Mouse (Mus musculus) E14TG2a.4 (cell line): ENCODE data around the gene Ctsz.

Experiments
- H3K27me3 ChIP-seq: 2 replicates; pipeline ENCODE4 v1.6.1; 2014; ENCODE audit warnings: low read length, control low read depth; ENCODE audit not compliant: insufficient read depth
- H3K36me3 ChIP-seq: 2 replicates; pipeline ENCODE4 v1.6.1; 2014; ENCODE audit warnings: low read length, control low read depth; ENCODE audit not compliant: insufficient read depth
- H3K4me1 ChIP-seq: replicated peaks from 2 replicates; pipeline ENCODE4 v1.6.1; 2014; ENCODE audit warnings: low read depth, low read length, control low read depth
- H3K4me3 ChIP-seq: replicated peaks from 2 replicates; pipeline ENCODE4 v1.5.1; 2014; ENCODE audit warnings: mild to moderate bottlenecking, low read length
- H3K9me3 ChIP-seq: 2 replicates; pipeline ENCODE4 v1.6.1; 2014; ENCODE audit warnings: low read length, control low read depth
- CTCF ChIP-seq: conservative IDR thresholded peaks from 2 replicates; pipeline ENCODE4 v1.5.1; 2014; ENCODE audit warnings: low read length
- NANOG ChIP-seq: IDR thresholded peaks from 2 replicates; pipeline ENCODE4 v1.6.1; 2014; ENCODE audit warnings: borderline replicate concordance, low read length, mixed read lengths
- POU5F1 ChIP-seq: IDR thresholded peaks from 2 replicates; pipeline ENCODE4 v1.6.1; 2014; ENCODE audit warnings: low read length, borderline replicate concordance

Gene Ctsz

DNA sequence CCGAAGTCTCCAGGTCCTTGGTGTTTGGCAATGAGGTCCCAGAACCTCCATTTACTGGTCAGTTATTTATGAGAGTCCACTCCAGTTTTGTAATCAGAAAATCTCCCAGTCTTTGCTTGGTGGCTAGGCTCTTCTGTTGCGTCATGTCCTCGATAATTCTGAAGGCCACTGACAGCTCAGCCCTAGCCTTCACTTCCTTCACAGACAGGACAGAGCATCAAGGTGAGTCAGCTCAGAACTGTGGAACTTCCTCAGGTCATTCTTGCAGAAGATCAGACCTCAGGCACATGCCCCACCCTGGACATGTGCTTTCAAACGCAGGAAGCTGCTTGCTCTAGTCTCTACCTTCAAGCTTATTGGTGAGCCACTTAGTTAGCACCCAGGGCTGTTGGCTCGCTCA lies 45.5 kb downstream of the Ctsz start:
- Histone ChIP-seq H3K4me1 (no peaks in the 10 kb centered on the region), H3K4me3 (no peak overlapping the region), H3K36me3 (no peaks in the 10 kb centered on the region), H3K27me3 (0 out of 2 replicates have a peak, but pooled peaks cover 6% of the 10 kb centered on the region), H3K9me3 (peaks cover 5% of the 10 kb centered on the region)
- no peak for TF ChIP-seq CTCF
- TF ChIP-seq POU5F1: no peak
- TF ChIP-seq NANOG: no peak

DNA sequence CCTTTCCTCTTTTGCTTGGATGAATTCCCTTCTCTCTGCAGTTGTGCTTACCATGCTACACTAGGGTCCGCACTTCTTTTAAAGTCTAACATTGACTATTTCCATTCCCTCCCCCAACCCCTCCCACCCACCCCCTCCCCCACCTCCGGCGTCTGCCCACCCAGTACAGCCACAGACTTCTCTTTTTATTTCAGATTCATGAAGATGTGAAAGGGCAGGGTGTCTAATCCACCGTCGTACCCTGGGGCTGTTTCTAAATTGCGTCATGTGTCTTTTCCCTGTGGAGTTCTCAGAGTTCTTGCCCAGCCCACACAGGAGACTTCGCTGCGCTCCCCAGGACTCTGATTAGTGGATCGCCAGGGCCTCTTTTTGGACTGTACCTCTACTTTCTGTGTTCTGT lies 46.3 kb downstream of the Ctsz start:
- H3K36me3 ChIP-seq: no peaks in the 10 kb centered on the region
- no peaks in the 10 kb centered on the region for H3K4me1 ChIP-seq
- no peak for TF ChIP-seq CTCF
- TF ChIP-seq POU5F1: no peak
- TF ChIP-seq NANOG: no peak
- H3K27me3 ChIP-seq: 0 out of 2 replicates have a peak, but pooled peaks cover 6% of the 10 kb centered on the region
- no peak overlapping the region for H3K4me3 ChIP-seq
- peaks cover 5% of the 10 kb centered on the region for H3K9me3 ChIP-seq

DNA sequence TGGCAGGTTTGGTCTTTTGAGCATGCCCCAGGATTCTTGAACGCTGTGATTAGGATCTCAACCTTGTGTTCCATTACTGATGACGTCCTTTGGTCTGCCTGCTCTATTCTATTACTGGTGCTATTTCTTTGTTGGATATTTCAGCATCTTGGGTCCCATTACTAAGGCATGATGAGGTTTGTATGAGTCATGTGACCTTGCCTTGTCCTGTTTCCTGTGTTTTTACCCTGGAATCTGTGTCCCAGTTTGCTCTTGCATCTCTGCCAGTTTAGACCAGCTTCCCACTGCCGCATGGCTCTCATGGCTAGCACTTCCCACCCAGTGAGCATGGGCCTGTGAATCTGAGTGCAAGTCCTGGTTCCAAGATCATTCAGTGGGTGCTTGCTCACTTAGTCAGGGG lies 46.9 kb downstream of the Ctsz start:
- no peak overlapping the region for H3K4me3 ChIP-seq
- no peak for TF ChIP-seq NANOG
- no peaks in the 10 kb centered on the region for H3K4me1 ChIP-seq
- no peaks in the 10 kb centered on the region for H3K36me3 ChIP-seq
- H3K27me3 ChIP-seq: 0 out of 2 replicates have a peak, but pooled peaks cover 6% of the 10 kb centered on the region
- peaks cover 5% of the 10 kb centered on the region for H3K9me3 ChIP-seq

DNA sequence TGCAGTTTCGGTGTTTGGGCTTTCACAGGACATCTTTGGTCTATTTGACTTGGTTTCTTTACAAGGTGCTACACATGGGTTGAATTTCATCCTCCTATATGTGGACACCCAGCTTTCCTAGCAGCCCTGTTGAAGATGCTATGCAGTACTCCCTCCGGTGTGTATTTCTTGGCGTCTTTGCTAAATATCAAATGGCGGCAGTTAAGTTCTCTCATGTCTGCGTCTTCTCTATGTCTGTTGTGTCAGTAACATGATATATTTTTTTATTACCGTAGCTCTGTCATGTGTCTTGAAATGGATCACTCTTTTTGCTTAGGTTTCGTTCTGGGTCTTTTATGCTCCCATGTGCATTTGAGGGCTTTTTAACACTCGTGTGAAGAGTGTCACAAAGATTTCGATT lies 57.8 kb downstream of the Ctsz start:
- Histone ChIP-seq H3K4me3 (no peak overlapping the region), H3K36me3 (no peaks in the 10 kb centered on the region), H3K4me1 (no peaks in the 10 kb centered on the region), H3K27me3 (no peaks in the 10 kb centered on the region), H3K9me3 (no peaks in the 10 kb centered on the region)
- TF ChIP-seq POU5F1: no peak
- no peak for TF ChIP-seq NANOG
- TF ChIP-seq CTCF: no peak
